Mouse (Mus musculus) spleen, adult 12 weeks (tissue): ENCODE data around the gene Bola3.

ENCODE experiments used
- DNase-seq: peaks from one replicate; pipeline ENCODE4 v3.0.0; 2022; ENCODE audit warnings: low spot score

The Bola3 gene

GRCm38 (mm10) chr6:83395544-83396229 lies 46.7 kb downstream of the Bola3 start:
- DNase-seq: peak; percentile 50

DNA sequence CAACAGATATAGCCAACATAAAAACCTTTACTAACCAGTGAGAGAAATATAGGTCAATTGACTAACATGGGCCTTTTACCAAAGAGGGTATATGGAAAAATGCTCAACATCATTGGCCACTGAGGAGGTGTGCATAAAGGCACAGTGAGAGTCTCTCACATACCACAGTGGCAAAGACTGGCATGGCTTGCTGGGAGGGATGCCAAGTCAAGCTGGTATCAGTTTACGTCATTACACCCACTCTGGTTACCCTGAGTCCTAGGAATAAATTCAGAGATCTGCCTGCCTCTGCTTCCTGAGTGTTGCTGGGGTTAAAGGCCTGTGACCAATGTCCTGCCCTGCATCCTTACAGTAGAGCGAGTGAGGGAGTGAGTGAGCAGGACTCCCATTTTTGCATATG lies 47.8 kb downstream of the Bola3 start:
- DNase-seq: no peak

- DNase-seq: no peak
These were observed 48.8 kb downstream of the Bola3 start for GRCm38 (mm10) chr6:83397728-83398127.

DNA sequence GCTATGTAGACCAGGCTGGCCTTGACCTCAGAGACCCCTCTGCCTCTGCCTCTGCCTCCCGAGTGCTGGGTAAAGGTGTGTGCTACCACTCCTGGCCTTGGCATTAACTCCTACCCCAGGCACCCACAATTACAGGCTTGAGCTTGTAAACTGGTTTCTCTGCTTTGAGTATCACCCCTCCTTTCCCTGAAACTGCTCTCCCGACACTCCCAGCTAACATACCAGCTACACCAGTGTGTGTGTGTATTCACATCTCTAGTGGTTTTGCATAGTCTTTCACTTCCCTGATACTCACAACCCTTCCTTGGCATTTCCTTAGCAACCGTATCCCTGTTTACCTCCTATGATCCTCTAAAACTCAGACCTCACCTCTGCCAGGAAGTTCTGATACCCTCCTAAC lies 50.8 kb downstream of the Bola3 start:
- no peak for DNase-seq

DNA sequence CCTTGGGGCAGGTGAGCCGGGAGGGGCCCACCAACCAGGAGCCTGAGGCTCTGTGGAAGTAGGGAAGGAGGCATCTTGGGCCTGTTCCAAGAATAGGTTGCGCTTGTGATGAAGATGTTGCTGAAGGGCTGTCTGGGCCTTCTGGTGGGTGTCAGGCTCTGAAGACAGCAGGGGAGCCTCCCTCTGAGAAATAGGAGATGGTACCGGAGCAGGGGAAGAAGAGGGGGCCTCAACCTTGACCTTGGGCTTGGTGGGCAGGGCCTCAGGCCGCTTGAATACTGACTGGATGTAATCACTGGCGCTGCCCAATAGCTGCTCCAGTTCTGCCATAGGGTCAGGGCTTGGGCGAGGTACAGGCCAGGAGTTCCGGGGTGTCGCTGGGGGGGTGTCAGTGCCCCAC lies 54.5 kb downstream of the Bola3 start:
- DNase-seq: no peak

GRCm38 (mm10) chr6:83404571-83404970 lies 55.6 kb downstream of the Bola3 start:
- no peak for DNase-seq

- no peak for DNase-seq
These were observed 56.6 kb downstream of the Bola3 start for GRCm38 (mm10) chr6:83405511-83406064.

- no peak for DNase-seq
These were observed 59.6 kb downstream of the Bola3 start for GRCm38 (mm10) chr6:83408510-83408909.
